Mouse (Mus musculus): ENCODE results near the gene Astl.

- TF ChIP-seq CTCF (IDR thresholded peaks at IDR 0.05; ENCODE audit: extremely low read depth, insufficient read depth, insufficient read length, insufficient replicate concordance): no peak
- no peak; the same call in 1 of the 2 replicates for TF ChIP-seq POLR2A (IDR thresholded peaks at IDR 0.05; ENCODE audit: low read depth, low read length)
Measured at GRCm38 (mm10) chr2:127336885-127337284, 1.6 kb upstream of the Astl start.
